Mouse (Mus musculus): ENCODE data around the gene Tspan33. TPM values are rescaled to one million over a fixed set of nuclear protein-coding genes. Genes with fewer than 3 reads are reported as not detected.

Tspan33 gene
- polyA plus RNA-seq, 1 experiment from 2014 or later = 6.1 TPM

- Histone ChIP-seq H3K27me3 (ENCODE audit: control insufficient read depth, insufficient read depth, low read length) (no peaks in the 10 kb centered on the region), H3K27ac (ENCODE audit: low read depth, low read length) (no peak overlapping the region), H3K36me3 (ENCODE audit: control insufficient read depth, insufficient read depth, low read length) (no peaks in the 10 kb centered on the region), H3K4me3 (ENCODE audit: low read depth, low read length) (no peak overlapping the region), H3K9ac (ENCODE audit: low read depth, low read length) (no peak overlapping the region), H3K4me2 (replicated peaks; ENCODE audit: low read depth, low read length) (no peak overlapping the region), H3K9me3 (ENCODE audit: control insufficient read depth, low read length) (no peaks in the 10 kb centered on the region), H3K4me1 (replicated peaks; ENCODE audit: control insufficient read depth, insufficient read depth, low read length) (no peaks in the 10 kb centered on the region)
- no peak for ATAC-seq (ENCODE audit: low FRiP score)
- no peak for DNase-seq (ENCODE audit: low spot score)
- 85% methylated on average over 5 of the region's 5 CpGs for WGBS
Observed at GRCm38 (mm10) chr6:29704143-29704542, 10.1 kb downstream of the Tspan33 start.

- H3K4me2 ChIP-seq (replicated peaks; ENCODE audit: low read depth, low read length) = no peak overlapping the region
- no peaks in the 10 kb centered on the region for H3K27me3 ChIP-seq (ENCODE audit: control insufficient read depth, insufficient read depth, low read length)
- H3K4me3 ChIP-seq (ENCODE audit: low read depth, low read length) = no peak overlapping the region
- no peak overlapping the region for H3K27ac ChIP-seq (ENCODE audit: low read depth, low read length)
- no peak overlapping the region for H3K9ac ChIP-seq (ENCODE audit: low read depth, low read length)
- no peaks in the 10 kb centered on the region for H3K36me3 ChIP-seq (ENCODE audit: control insufficient read depth, insufficient read depth, low read length)
- 10% methylated on average over 2 of the region's 2 CpGs for WGBS
- H3K4me1 ChIP-seq (replicated peaks; ENCODE audit: control insufficient read depth, insufficient read depth, low read length) = no peaks in the 10 kb centered on the region
- ATAC-seq (ENCODE audit: low FRiP score) = peak; percentile 83
- no peaks in the 10 kb centered on the region for H3K9me3 ChIP-seq (ENCODE audit: control insufficient read depth, low read length)
- peak; percentile 67 for DNase-seq (ENCODE audit: low spot score)
Observed at GRCm38 (mm10) chr6:29707902-29708301, 13.9 kb downstream of the Tspan33 start.

- Histone ChIP-seq H3K27ac (ENCODE audit: low read depth, low read length) (no peak overlapping the region), H3K36me3 (ENCODE audit: control insufficient read depth, insufficient read depth, low read length) (no peaks in the 10 kb centered on the region), H3K9ac (ENCODE audit: low read depth, low read length) (no peak overlapping the region), H3K27me3 (ENCODE audit: control insufficient read depth, insufficient read depth, low read length) (no peaks in the 10 kb centered on the region), H3K4me2 (replicated peaks; ENCODE audit: low read depth, low read length) (no peak overlapping the region), H3K4me3 (ENCODE audit: low read depth, low read length) (no peak overlapping the region), H3K4me1 (replicated peaks; ENCODE audit: control insufficient read depth, insufficient read depth, low read length) (no peaks in the 10 kb centered on the region), H3K9me3 (ENCODE audit: control insufficient read depth, low read length) (no peaks in the 10 kb centered on the region)
- ATAC-seq (ENCODE audit: low FRiP score) (no peak), DNase-seq (ENCODE audit: low spot score) (no peak)
- 62% methylated on average over 3 of the region's 3 CpGs for WGBS
Observed at GRCm38 (mm10) chr6:29711318-29711717, 17.3 kb downstream of the Tspan33 start.

- Histone ChIP-seq H3K4me3 (ENCODE audit: low read depth, low read length) (no peak overlapping the region), H3K4me1 (replicated peaks; ENCODE audit: control insufficient read depth, insufficient read depth, low read length) (no peaks in the 10 kb centered on the region), H3K27ac (ENCODE audit: low read depth, low read length) (no peak overlapping the region), H3K36me3 (ENCODE audit: control insufficient read depth, insufficient read depth, low read length) (no peaks in the 10 kb centered on the region), H3K9ac (ENCODE audit: low read depth, low read length) (no peak overlapping the region), H3K4me2 (replicated peaks; ENCODE audit: low read depth, low read length) (no peak overlapping the region), H3K27me3 (ENCODE audit: control insufficient read depth, insufficient read depth, low read length) (no peaks in the 10 kb centered on the region), H3K9me3 (ENCODE audit: control insufficient read depth, low read length) (no peaks in the 10 kb centered on the region)
- ATAC-seq (ENCODE audit: low FRiP score) = 0 out of 2 replicates have a peak, but pooled peaks have one; percentile 51
- DNase-seq (ENCODE audit: low spot score) = peak; percentile 60
- WGBS = 52% methylated on average over 3 of the region's 3 CpGs
Observed at GRCm38 (mm10) chr6:29712011-29712584, 18.1 kb downstream of the Tspan33 start.

GRCm38 (mm10) chr6:29716624-29717365, 22.8 kb downstream of the Tspan33 start:
- Histone ChIP-seq H3K27me3 (ENCODE audit: control insufficient read depth, insufficient read depth, low read length) (0 out of 2 replicates have a peak, but pooled peaks cover 4% of the 10 kb centered on the region), H3K9ac (ENCODE audit: low read depth, low read length) (no peak overlapping the region), H3K4me2 (replicated peaks; ENCODE audit: low read depth, low read length) (no peak overlapping the region), H3K36me3 (ENCODE audit: control insufficient read depth, insufficient read depth, low read length) (no peaks in the 10 kb centered on the region), H3K27ac (ENCODE audit: low read depth, low read length) (no peak overlapping the region), H3K4me1 (replicated peaks; ENCODE audit: control insufficient read depth, insufficient read depth, low read length) (no peaks in the 10 kb centered on the region; the same call in 1 of the 2 replicates), H3K9me3 (ENCODE audit: control insufficient read depth, low read length) (no peaks in the 10 kb centered on the region), H3K4me3 (ENCODE audit: low read depth, low read length) (no peak overlapping the region)
- DNase-seq (ENCODE audit: low spot score) = no peak
- no peak for ATAC-seq (ENCODE audit: low FRiP score)
- WGBS = 70% methylated on average over 10 of the region's 10 CpGs

- Histone ChIP-seq H3K27ac (ENCODE audit: low read depth, low read length) (no peak overlapping the region), H3K4me1 (replicated peaks; ENCODE audit: control insufficient read depth, insufficient read depth, low read length) (no peaks in the 10 kb centered on the region; the same call in 1 of the 2 replicates), H3K36me3 (ENCODE audit: control insufficient read depth, insufficient read depth, low read length) (no peaks in the 10 kb centered on the region), H3K9ac (ENCODE audit: low read depth, low read length) (no peak overlapping the region), H3K9me3 (ENCODE audit: control insufficient read depth, low read length) (no peaks in the 10 kb centered on the region), H3K4me3 (ENCODE audit: low read depth, low read length) (no peak overlapping the region), H3K4me2 (replicated peaks; ENCODE audit: low read depth, low read length) (no peak overlapping the region), H3K27me3 (ENCODE audit: control insufficient read depth, insufficient read depth, low read length) (0 out of 2 replicates have a peak, but pooled peaks cover 4% of the 10 kb centered on the region)
- DNase-seq (ENCODE audit: low spot score) = no peak
- no peak for ATAC-seq (ENCODE audit: low FRiP score)
- WGBS = 57% methylated on average over 10 of the region's 10 CpGs
Observed at GRCm38 (mm10) chr6:29717541-29717940, 23.5 kb downstream of the Tspan33 start.

GRCm38 (mm10) chr6:29717952-29718521, 24.0 kb downstream of the Tspan33 start:
- H3K27me3 ChIP-seq (ENCODE audit: control insufficient read depth, insufficient read depth, low read length) = 0 out of 2 replicates have a peak, but pooled peaks cover 4% of the 10 kb centered on the region
- no peaks in the 10 kb centered on the region for H3K36me3 ChIP-seq (ENCODE audit: control insufficient read depth, insufficient read depth, low read length)
- no peak overlapping the region for H3K4me2 ChIP-seq (replicated peaks; ENCODE audit: low read depth, low read length)
- no peaks in the 10 kb centered on the region; the same call in 1 of the 2 replicates for H3K4me1 ChIP-seq (replicated peaks; ENCODE audit: control insufficient read depth, insufficient read depth, low read length)
- no peak overlapping the region for H3K4me3 ChIP-seq (ENCODE audit: low read depth, low read length)
- H3K9ac ChIP-seq (ENCODE audit: low read depth, low read length) = no peak overlapping the region
- no peaks in the 10 kb centered on the region for H3K9me3 ChIP-seq (ENCODE audit: control insufficient read depth, low read length)
- H3K27ac ChIP-seq (ENCODE audit: low read depth, low read length) = no peak overlapping the region
- ATAC-seq (ENCODE audit: low FRiP score) (no peak), DNase-seq (ENCODE audit: low spot score) (no peak)
- 25% methylated on average over 14 of the region's 14 CpGs for WGBS

GRCm38 (mm10) chr6:29718894-29719329, 24.9 kb downstream of the Tspan33 start:
- peak; percentile 70 for DNase-seq (ENCODE audit: low spot score)
- H3K36me3 ChIP-seq (ENCODE audit: control insufficient read depth, insufficient read depth, low read length) = no peaks in the 10 kb centered on the region
- peak overlapping the region; percentile 28 for H3K9ac ChIP-seq (ENCODE audit: low read depth, low read length)
- H3K4me2 ChIP-seq (replicated peaks; ENCODE audit: low read depth, low read length) = peak overlapping the region; percentile 52
- WGBS = 4% methylated on average over 15 of the region's 15 CpGs
- H3K4me1 ChIP-seq (replicated peaks; ENCODE audit: control insufficient read depth, insufficient read depth, low read length) = no peaks in the 10 kb centered on the region; the same call in 1 of the 2 replicates
- H3K9me3 ChIP-seq (ENCODE audit: control insufficient read depth, low read length) = no peaks in the 10 kb centered on the region
- peak overlapping the region; percentile 27 for H3K4me3 ChIP-seq (ENCODE audit: low read depth, low read length)
- peak; percentile 53; the same call in 1 of the 2 replicates for ATAC-seq (ENCODE audit: low FRiP score)
- H3K27ac ChIP-seq (ENCODE audit: low read depth, low read length) = no peak overlapping the region
- H3K27me3 ChIP-seq (ENCODE audit: control insufficient read depth, insufficient read depth, low read length) = 0 out of 2 replicates have a peak, but pooled peaks cover 4% of the 10 kb centered on the region

Measured in hindbrain, embryonic 11.5 days (tissue).